Mouse (Mus musculus): ENCODE measurements around the gene Enah. TPM values are rescaled to one million over a fixed set of nuclear protein-coding genes. Genes with fewer than 3 reads are reported as not detected.

Gene Enah
- total RNA-seq, 2 experiments from 2014 or later = 66.5 to 89.1 TPM

- no peak for DNase-seq
Observed at GRCm38 (mm10) chr1:181877088-181877487, 142.7 kb downstream of the Enah start.

- DNase-seq = no peak
Observed at GRCm38 (mm10) chr1:181876656-181877055, 143.1 kb downstream of the Enah start.

- DNase-seq = no peak
Observed at GRCm38 (mm10) chr1:181873086-181873920, 146.5 kb downstream of the Enah start.

GRCm38 (mm10) chr1:181872639-181873038 is 147.2 kb downstream of the Enah start:
- no peak for DNase-seq

- DNase-seq = no peak
Observed at GRCm38 (mm10) chr1:181866429-181867280, 153.1 kb downstream of the Enah start.

GRCm38 (mm10) chr1:181865863-181866216 is 153.9 kb downstream of the Enah start:
- DNase-seq = no peak

- no peak for DNase-seq
Observed at GRCm38 (mm10) chr1:181864971-181865862, 154.6 kb downstream of the Enah start.

- DNase-seq = no peak
Observed at GRCm38 (mm10) chr1:181863431-181863830, 156.4 kb downstream of the Enah start.

- no peak for DNase-seq
Observed at GRCm38 (mm10) chr1:181862676-181863374, 157.0 kb downstream of the Enah start.

- no peak for DNase-seq
Observed at GRCm38 (mm10) chr1:181861181-181861902, 158.4 kb downstream of the Enah start.

- peak; percentile 78 for DNase-seq
Observed at GRCm38 (mm10) chr1:181860659-181861058, 159.1 kb downstream of the Enah start.

- no peak for DNase-seq
Observed at GRCm38 (mm10) chr1:181856329-181856728, 163.5 kb downstream of the Enah start.

GRCm38 (mm10) chr1:181854829-181855228 is 165.0 kb downstream of the Enah start:
- no peak for DNase-seq

GRCm38 (mm10) chr1:181853081-181853736 is 166.6 kb downstream of the Enah start:
- peak; percentile 62 for DNase-seq

- peak; percentile 28 for DNase-seq
Observed at GRCm38 (mm10) chr1:181852466-181852865, 167.3 kb downstream of the Enah start.

- DNase-seq = peak; percentile 85
Observed at GRCm38 (mm10) chr1:181851521-181852310, 168.1 kb downstream of the Enah start.

- peak; percentile 39 for DNase-seq
Observed at GRCm38 (mm10) chr1:181850441-181850840, 169.3 kb downstream of the Enah start.

GRCm38 (mm10) chr1:181848210-181848609 is 171.6 kb downstream of the Enah start:
- no peak for DNase-seq

- DNase-seq = no peak
Observed at GRCm38 (mm10) chr1:181847396-181847795, 172.4 kb downstream of the Enah start.
